Mouse (Mus musculus): ENCODE measurements at regions not wholly inside any gene's neighbourhood (a gene's known extent, or its start where the extent isn't known, plus 50 kb on each side); places are given as distances from the start of the nearest gene placed in this dataset.
A peak's percentile ranks its signal among the peaks of the same experiment; 100 is the strongest.
"Not testable (repeated sequence)": the region's sequence is repeated elsewhere in the genome, so short reads cannot be mapped to it uniquely, and the experiment has no call there.

DNA sequence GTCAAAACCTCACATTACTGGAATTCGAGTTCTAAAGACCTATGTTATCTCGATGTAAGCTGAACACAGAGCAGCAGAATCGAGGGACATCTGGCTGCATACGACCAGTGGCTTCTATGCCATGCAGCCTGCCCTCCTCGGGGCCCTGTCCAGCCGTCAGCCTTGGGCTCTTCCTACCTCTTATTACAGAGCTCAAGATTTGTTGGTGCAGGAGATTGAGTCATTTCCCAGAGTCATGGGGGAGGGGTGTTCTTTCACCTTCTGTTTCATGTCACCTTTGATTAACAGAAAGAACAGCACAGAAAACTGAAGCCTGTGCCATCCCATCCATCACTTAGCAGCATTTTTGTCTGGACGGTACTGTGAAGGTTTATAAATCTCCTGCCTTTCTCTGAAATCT is 52.1 kb downstream of the Sst start:
- no peak for DNase-seq

DNA sequence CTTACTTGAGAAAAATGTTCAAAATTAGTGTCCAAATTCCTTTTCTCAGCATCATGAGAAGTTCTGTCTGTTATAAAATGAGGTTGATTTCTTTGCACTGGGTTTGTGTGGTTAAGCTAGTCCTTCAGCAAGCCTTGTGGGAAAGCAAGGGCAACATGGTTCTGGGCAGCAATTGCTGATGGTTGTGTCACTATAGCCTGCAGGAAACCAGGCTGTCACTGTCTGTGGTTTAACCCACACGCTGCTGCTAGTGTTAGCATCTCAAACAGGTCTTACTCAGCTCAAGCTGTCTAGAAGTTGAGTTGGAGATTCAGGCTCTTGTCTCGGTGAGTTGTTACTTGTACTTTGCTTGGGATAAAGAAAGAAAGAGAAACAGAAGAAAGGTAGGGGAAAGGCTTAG is 52.6 kb downstream of the Sst start:
- no peak for DNase-seq

DNA sequence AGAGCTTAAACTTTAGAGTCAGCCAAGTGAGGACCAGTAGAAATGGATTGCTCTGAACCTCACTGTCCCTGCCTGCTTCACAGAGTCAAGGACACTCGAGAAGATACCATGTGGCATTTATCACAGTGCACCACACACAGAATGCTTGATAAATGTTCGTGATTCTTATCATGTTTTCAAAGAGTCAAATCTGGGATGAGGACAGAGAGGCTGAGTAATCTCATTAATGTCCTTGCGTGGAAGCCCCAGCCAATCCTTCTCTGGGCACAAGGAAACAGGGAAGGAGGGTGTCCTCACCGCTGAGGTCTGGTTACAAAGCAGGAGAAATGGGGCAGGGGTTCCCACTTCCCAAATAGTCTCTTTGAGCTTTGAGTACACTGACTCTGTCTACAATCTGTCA is 55.8 kb downstream of the Sst start:
- no peak for DNase-seq

DNA sequence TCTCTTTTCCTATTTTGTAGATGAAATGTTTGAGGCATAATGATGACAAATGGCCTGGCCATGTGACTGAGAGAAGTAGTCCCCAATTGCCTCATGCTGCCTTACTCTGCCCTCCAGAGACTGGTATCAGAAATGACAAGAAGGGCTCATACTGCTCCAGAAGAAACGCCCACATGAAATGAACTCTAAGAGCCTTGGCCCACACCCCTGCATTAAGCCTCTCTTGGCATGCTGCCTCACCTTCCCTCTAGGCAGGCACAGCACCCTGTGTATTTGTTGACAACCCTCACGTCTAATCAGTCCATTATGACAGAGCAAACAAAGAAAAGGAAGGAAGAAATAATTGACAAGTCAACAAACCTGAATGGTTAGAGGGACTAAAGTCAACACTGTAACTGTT is 57.2 kb downstream of the Sst start:
- no peak for DNase-seq

DNA sequence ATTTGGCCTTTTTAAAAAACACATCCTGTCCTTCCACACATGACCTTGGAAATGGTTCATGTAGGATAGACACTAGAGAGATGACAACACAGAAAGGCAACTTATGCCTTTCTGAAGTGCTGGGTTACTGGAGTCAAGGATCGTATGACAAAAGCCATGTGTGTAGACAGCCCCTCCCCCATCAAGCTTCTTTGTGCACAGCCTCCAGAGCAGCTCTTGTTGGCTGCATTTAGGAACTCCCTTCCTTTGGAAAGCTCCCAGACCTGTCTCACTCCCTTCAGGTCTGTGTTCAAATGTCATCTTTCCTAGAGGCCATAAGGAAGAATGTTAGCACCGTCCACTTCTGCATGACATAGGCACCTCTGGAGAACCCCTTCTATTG is 57.7 kb downstream of the Sst start:
- no peak for DNase-seq

DNA sequence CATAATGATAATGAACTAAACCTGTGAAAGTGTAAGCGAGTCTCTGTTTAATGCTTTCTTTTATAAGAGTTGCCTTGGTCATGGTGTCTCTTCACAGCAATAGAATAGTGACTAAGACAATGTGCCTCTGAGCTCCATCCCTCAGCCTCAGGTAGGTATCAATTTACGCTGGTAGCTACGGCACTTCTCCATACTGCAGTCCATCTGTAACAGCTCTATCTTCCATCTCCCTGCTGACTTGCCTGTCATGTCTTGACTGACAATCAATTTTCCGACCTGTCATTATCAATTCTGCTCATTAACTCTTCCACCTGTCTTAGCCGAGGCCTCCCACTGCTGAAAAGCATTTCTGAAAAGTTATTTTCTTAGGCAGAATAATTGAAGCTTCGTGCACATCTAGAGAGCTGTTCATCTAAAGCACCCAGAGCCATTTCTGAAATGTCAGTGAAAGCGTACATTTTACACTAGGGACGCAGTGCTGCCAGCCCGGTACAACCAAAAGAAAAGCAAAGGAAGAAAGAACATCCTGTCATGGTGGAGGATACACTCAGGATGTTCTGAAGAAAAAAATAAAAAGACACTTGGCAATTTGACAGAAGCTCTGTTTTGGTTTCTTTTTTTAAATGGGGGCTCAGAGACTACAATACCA is 58.2 kb downstream of the Sst start:
- DNase-seq: no peak

DNA sequence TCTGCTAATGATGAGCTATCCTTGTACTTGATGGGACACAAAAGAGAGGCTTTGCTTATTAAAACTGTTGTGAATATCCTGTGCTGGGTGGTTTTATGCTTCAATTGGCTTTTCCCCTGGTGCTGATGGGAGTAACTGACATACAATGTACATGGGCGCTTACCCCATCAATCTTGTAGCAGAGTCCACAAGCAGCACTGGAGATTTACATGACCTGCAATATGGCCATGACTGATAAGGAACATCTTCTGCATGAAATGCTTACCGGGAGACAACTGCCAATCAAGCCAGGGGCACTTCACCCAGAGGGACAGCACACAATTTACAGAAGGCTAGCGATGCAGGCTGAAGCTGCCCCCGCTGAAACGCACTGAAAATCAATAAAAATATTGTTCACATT is 65.1 kb downstream of the Sst start:
- no peak for DNase-seq

DNA sequence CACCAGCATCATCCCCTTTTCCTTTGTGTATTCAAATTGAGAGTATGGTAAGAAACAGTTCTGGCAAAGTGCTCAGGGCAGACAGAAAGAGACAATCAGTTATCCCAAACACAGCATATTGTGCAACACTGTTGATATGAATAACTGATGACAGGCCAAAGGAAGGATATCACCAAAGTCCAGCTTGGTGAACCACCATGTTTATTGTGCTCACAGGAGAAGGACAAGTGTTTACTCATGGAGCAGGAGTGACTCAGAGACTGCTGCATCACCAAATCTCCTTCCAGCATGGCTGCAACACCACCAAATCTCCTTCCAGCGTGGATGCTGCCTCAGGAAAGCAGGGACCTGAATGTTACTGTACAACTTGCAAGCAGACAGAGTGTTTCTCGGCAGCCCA is 105.5 kb downstream of the Sst start:
- no peak for DNase-seq

DNA sequence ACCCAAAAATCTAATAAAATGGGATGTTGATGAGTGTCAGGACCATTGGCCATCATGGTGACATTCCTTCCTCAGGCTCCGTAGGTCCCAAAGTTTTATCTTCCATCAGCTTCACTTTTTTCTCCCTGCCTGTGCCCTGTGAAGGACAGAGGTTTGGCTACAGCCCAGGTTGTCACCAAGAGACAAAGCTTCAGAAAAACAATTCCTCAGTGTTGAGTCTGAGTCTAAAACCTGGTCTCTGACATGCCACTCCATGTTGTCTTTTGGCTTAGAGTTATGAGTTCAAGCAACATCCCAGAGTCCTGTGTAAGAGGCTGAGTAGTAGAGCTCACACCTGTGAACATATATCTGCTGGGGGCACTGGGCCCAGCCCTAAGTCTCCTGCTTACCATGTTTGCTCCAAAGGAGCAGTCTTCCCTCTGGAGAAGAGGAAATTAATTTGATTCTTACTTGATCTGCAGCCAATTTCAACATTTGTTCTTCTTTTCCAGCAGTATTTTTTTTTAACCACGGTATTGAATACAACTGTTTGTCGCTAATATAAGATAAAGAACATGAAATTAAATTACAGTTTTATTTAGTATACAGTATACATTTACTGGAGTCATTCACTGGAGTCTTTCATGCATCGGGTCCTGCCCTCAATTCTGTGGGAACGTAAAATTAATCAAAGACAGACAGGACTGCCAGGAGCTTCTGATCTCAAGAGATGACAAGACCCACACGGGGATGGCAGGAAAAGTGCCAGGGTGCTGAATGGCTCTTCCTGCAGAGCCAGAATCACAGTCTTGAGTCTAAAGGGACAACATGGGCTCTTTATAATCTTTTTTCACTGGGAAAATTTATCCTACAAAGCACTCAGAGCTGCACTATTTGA is 106.5 kb downstream of the Sst start:
- no peak for DNase-seq

DNA sequence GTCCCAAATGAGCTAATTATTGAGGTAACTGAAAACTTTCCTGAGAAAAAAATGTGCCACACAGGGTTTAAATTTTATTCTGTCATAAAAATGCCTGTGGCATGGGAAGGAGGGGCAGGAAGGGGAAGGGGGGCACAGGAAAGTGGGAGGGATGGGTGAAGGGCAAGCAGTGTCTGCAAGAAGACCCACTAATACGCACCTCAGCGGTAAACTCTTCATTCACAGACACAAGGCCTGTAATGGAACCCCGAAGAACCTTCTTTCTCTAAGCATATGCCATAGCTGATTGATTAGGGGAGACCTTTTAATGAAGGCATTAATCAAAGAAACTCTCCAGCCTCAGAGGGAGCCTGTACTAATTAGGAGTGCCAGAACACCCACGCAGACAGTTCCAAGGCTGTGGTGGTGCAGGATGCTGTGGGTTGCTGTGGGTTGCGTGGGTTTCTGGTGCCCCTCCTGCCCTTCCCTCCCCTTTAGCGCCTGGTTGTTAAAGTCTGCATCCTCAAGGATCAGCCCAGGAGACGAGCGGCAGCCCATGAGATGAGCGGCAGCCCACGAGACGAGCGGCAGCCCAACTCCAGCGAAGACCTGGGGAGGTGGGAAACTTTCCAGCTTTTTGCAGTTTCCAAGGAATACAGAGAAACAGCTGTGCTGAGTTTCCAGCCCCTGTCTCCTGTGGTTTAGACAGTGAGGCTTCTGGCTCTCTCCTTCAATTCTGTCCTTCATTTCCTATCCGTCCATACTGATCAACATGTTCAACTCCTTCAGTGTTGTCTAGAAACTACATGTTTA is 110.1 kb downstream of the Sst start:
- peak; percentile 16 to 24 for DNase-seq

DNA sequence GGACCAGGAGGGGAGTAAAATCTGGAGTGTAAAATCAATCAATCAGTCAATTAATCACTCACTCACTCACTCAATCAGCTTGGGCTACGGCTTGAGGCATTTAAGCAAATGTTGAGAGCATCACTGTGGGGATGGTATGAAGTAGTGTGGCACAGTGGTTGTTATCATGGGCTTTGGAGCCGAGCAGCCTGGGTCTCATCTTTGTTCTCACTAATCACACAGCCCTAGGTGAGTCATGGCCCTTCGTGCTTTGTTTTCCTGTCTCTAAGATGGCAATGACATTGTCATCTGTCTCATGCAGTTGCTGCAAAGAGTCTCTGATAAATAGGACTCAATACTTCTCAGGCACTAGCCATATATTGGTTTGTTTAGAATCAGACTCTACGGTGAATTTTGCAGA is 112.9 kb downstream of the Sst start:
- DNase-seq: no peak

DNA sequence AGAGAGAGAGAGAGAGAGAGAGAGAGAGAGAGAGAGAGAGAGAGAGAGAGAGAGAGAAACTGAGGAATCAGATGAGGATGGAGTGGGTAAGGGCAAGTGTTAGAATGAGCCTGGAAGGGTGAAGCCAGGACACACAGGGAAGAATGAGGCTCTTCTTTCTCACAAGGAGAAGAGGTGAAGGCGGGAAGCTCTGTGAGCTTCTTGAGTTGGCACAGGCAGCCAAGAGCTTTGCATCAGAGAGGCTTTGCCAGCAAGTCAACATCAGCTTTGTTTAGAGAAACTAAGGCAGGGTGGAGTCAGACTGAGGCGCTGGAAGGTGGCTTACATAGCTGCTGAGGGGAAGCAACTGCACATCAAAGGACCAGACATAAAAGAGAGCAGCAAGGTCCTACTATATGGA is 113.7 kb downstream of the Sst start:
- no peak for DNase-seq

DNA sequence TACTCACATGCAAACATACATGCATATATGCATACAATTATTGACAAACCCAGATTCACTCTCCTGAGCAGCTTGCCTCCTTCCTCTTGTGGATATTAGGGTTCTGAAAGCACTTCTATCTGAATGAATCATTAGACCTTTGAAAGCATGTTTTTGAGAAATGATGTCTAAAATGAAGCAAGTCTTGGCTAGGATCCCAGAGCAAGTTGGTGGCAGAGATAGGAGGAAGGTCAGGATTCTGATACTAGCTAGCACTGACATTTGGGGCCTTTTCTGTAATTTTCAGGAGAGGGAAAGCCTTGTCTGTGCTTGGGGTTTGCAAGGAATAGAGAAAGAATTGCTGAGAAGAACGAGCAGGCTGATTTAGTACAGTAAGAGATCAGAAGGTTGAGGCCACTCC is 114.3 kb downstream of the Sst start:
- no peak for DNase-seq

DNA sequence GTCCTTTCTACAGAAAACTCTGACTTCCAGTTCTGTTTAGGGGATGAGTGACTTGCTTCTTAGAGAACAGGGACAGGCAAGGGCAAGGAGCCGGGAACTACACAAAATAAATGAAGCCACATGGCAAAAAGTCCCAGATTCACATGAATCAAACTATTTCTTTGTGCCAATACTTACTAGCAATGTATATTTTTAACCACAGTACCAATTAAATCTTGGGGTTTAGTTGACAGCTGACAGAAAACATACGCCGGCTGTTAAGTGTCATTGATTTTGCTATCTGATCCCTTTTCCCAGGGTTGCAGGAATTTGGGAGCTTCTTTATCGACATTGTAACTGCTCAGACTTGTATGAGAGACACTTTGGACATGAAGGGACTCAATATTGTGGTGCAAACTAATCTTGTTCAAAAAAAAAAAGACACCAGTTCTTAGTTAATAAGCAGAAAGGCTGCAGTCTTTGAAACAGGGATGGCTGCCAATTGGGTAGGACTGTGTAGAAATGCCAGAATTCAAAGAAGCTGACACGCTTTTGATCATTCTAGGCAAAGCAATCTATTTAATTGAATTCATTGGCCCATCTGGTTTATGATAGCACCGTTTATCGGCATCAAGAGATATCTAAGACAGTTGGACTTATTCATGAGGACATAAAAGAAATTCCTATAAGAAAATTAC is 132.5 kb downstream of the Sst start:
- DNase-seq: no peak

DNA sequence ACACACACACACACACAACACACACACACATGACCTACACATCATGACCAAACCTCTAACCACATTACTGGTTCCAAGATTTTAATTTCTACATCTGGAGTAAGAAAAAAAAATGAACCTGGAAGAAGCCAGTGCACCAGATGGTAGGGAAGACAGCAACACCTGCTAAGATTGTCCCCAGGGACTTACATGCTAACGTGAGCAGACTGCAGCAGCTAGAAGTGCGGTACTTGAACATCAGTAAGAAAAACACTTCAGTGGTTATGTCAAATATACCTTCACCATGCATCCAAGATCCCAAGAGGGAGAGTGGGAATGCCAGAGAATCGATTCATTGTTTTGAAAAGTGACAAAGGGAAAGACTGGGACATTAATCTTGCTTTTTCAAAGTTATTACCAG is 153.7 kb downstream of the Sst start:
- DNase-seq: no peak

DNA sequence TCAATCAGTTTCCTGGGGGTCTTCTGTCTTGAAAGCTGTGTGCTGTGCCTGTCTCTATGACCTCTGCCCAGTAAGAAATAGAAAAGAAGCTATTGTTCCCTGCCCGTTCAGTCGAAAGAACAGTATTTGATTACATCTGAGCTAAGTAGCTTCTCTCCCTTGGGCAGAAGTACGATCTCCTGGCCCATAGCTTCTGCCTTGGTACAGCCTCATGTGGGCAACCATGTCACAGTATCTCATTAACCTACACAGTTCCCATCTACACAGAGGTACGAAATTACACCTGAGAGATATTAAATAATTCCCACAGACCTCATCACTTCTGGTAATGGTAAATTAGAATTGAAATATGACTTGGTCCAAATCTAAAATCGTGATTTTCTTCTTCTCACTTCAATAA is 155.0 kb downstream of the Sst start:
- no peak for DNase-seq

DNA sequence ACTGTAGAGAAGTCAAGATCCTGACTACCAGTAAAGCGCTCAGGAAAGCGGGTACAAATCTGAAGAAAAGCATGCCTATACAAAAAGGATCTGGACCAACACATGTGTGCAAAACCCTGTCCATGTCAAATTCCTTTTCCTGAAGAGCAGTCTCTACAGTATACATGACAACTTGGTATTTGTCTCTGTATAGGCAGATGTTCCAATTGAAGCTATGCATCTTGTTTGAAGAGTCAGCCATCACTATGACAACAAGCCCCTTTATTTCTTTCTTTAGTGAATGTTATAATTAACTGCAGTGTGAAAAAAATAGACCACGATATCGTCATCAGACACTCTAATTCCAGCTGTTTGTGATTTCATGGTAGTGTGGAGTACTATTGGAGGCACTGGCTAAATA is 164.2 kb downstream of the Sst start:
- DNase-seq: no peak

DNA sequence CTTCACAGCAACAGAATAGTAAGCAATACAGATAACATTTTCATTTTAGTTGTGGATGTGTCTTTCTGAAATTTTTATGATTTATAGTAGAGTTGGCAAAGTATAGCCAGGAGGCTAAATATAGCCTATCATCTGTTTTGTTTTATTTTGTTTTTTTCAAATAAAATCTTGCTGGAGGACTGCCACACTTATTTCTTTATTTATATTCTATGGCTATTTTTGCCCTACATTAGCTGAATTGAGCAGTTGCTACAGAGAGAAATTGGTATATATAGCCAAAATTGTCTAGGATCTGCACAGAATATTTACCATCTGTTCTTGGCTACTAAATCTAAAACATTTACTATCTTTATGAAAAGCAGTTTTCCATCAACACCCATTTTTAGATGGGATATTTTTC is 169.0 kb downstream of the Sst start:
- DNase-seq: no peak

DNA sequence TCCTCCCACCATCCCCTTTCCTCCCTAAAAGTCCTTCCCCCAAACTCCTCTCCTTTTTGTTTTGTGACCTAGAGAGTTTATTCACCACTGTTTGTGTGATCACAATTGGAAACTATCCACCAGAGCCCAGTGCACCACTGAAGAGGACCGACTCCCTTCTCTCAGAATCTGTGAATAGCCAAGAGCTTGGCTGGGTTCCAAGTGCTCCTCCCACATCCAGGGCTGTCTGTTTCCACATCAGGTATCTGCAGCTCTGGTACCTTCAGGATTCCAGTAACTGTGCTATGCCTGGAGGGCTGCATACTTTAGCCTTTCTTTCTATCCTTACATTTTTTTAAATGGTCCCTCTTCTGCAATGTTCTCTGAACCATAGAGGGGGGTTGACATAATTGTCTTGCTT is 180.5 kb upstream of the Masp1 start:
- peak; percentile 19 to 25 for DNase-seq

DNA sequence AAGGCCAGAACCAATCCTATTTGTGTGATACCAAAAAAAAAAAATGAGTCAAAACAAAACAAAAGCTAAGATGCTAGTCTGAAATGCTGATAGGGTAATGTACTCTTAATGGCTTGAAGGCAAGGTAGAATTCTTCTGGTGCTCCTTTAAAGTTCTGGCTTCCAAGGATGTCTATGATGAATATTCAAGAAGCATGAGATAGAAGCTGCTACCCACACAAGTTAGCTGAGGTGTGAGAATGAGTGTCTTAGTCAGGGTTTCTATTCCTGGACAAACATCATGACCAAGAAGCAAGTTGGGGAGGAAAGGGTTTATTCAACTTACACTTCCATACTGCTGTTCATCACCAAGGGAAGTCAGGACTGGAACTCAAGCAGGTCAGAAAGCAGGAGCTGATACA is 173.6 kb upstream of the Masp1 start:
- not testable (repeated sequence) for DNase-seq

DNA sequence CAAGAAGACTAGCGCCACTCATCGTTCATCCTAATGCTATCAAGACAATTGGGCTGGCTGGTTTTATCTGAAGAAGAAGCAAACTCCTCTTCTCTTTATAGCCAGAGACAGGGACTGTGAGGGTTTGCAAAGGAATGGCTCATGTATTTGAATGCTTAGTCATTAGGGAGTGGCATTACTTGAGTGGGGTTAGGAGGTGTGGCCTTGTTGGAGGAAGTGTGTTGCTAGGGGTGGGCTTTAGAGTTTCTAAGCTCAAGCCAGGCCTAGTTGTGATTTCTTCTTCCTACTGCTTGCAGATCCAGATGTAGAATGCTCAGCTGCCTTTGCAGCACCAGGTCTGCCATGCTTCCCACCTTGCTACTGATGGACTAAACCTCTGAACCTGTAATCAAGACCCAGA is 169.4 kb upstream of the Masp1 start:
- DNase-seq: no peak

DNA sequence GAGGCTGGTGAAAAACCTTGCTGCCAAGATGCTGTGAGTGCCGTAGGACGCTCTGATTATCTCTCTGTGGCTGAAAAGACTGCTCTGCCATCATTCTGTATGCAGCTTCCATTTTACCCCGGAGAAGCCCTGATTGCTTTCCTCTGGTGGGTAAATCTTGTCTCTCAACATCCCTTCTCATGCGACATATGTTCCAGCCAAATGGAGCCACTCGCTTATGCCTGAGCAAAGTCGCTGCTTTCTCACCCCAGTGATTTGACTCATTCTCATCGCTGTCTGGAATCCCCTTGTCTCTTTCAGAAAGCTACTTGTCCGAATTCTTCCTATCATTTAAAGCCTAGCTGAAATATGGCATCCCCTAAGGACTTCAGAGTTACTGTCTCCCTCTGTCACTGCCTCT is 166.2 kb upstream of the Masp1 start:
- DNase-seq: no peak

DNA sequence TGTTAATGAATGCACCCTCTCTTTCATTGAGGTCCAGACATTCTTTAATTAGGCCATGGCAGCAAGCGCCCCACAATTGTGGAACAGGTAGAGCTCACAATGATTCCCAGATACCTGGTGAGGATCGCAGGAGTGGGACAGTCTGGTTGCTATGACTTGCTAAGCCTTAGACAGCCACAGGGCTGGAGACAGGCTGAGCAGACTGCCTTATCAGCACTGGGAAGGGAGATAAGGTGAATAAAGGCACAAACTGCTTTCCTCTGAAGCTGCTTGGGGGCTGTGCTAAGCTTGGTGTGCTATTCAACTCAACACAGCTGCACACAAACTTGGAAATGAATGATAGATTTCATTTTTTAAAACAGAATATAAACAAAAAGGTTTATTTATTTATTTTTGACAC is 159.8 kb upstream of the Masp1 start:
- no peak for DNase-seq
